14 mouse cellular contexts compared by ENCODE assay signal in the genomic region with DNA sequence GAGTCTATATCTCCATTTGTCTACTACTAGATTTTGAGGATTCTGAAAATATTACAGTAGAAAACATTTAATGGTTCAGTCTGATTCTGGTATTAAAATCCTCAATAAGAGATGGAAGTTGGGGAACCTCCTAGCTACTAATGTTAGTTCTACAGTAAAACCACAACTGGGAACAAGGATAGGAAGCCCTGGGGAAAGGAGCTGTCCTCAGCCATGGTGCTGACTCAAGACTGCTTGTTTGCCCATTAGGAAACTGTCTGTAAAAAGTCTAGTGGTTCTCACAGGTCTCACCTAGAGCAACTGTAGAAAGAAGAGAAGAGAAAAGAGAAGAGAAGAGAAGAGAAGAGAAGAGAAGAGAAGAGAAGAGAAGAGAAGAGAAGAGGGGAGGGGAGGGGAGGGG.
DNase-seq lines count a peak whose midpoint lies in the region; ATAC-seq and TF ChIP-seq lines count a peak whose summit lies in the region.
"Had no signal": no experiment of that assay in that cellular context is flagged by ENCODE, and none has a peak within 500 bp of the region (broad histone marks: within the 10 kb centered on the region; RNA-seq: fewer than 3 reads in every experiment).

No protein-coding gene starts in this region.

- no peaks in the 10 kb centered on the region for H3K27me3 ChIP-seq in heart, embryonic 10.5 days (ENCODE audit: insufficient read depth, poor library complexity, severe bottlenecking)
- H3K27me3 ChIP-seq in neural tube, embryonic 11.5 days (ENCODE audit: control insufficient read depth, insufficient read depth, low read length) = no peaks in the 10 kb centered on the region
- no peaks in the 10 kb centered on the region for H3K27me3 ChIP-seq in limb, embryonic 14.5 days (ENCODE audit: control insufficient read depth, insufficient read depth, low read length)
- H3K27me3 ChIP-seq in liver, embryonic 11.5 days (replicated peaks; ENCODE audit: control insufficient read depth, insufficient read depth, low read length) = no peaks in the 10 kb centered on the region
- H3K27me3 ChIP-seq: neural tube, embryonic 12.5 days had no signal

- no peak for ATAC-seq in neural tube, embryonic 11.5 days (ENCODE audit: insufficient read depth, low FRiP score, low TSS enrichment)
- no peak for ATAC-seq in limb, embryonic 14.5 days (ENCODE audit: low FRiP score, low read depth)
- ATAC-seq in liver, embryonic 11.5 days (replicated peaks; ENCODE audit: low FRiP score) = no peak
- ATAC-seq: hindbrain, postnatal 0 days; liver, postnatal 0 days had no signal

- H3K36me3 ChIP-seq in heart, embryonic 10.5 days = no peaks in the 10 kb centered on the region
- H3K36me3 ChIP-seq in neural tube, embryonic 11.5 days (ENCODE audit: control insufficient read depth, insufficient read depth, low read length) = no peaks in the 10 kb centered on the region
- no peaks in the 10 kb centered on the region for H3K36me3 ChIP-seq in limb, embryonic 14.5 days (ENCODE audit: control insufficient read depth, insufficient read depth, low read length)
- no peaks in the 10 kb centered on the region for H3K36me3 ChIP-seq in liver, embryonic 11.5 days (ENCODE audit: control insufficient read depth, insufficient read depth, low read length)
- H3K36me3 ChIP-seq: neural tube, embryonic 12.5 days had no signal

- peak; percentile 56 for DNase-seq in heart, postnatal 4 days
- no peak for DNase-seq in heart, embryonic 10.5 days (ENCODE audit: low spot score)
- peak; percentile 36 for DNase-seq in neural tube, embryonic 11.5 days (ENCODE audit: low spot score)
- DNase-seq in neural tube, embryonic 10.5 days (ENCODE audit: extremely low spot score, low spot score) = no peak
- peak; percentile 76 for DNase-seq in embryo, embryonic 10 days (ENCODE audit: low spot score)
- DNase-seq in limb, embryonic 14.5 days (ENCODE audit: low spot score) = peak; percentile 86
- DNase-seq in cerebellum, adult 9-11 months = no peak
- DNase-seq in liver, embryonic 11.5 days (ENCODE audit: low spot score) = no peak
- DNase-seq: cerebellum, postnatal 14 days; liver, postnatal 0 days; right cerebral cortex, postnatal 25 days had no signal

- no peak overlapping the region for H3K4me2 ChIP-seq in neural tube, embryonic 11.5 days (ENCODE audit: low read depth)
- no peak overlapping the region for H3K4me2 ChIP-seq in limb, embryonic 14.5 days (replicated peaks; ENCODE audit: low read depth, low read length, severe bottlenecking)
- H3K4me2 ChIP-seq in liver, embryonic 11.5 days = no peak overlapping the region
- H3K4me2 ChIP-seq: midbrain, embryonic 11.5 days; neural tube, embryonic 12.5 days had no signal

- no peaks in the 10 kb centered on the region for H3K4me1 ChIP-seq in heart, embryonic 10.5 days
- H3K4me1 ChIP-seq in neural tube, embryonic 11.5 days (ENCODE audit: control insufficient read depth, insufficient read depth, low read length) = no peaks in the 10 kb centered on the region
- no peaks in the 10 kb centered on the region for H3K4me1 ChIP-seq in limb, embryonic 14.5 days (ENCODE audit: control insufficient read depth, insufficient read depth, low read length)
- no peaks in the 10 kb centered on the region for H3K4me1 ChIP-seq in liver, embryonic 11.5 days (replicated peaks; ENCODE audit: control insufficient read depth, insufficient read depth, low read length)
- H3K4me1 ChIP-seq: neural tube, embryonic 12.5 days had no signal

- no peak for TF ChIP-seq POLR2A in limb, embryonic 14.5 days (IDR thresholded peaks at IDR 0.05; ENCODE audit: borderline replicate concordance, extremely low read depth, insufficient read depth, insufficient read length)

- H3K9me3 ChIP-seq in heart, embryonic 10.5 days = no peaks in the 10 kb centered on the region
- H3K9me3 ChIP-seq in neural tube, embryonic 11.5 days (ENCODE audit: control insufficient read depth, low read length) = no peaks in the 10 kb centered on the region
- H3K9me3 ChIP-seq in limb, embryonic 14.5 days (ENCODE audit: control insufficient read depth, low read length) = no peaks in the 10 kb centered on the region
- H3K9me3 ChIP-seq in liver, embryonic 11.5 days (ENCODE audit: control insufficient read depth, low read length) = no peaks in the 10 kb centered on the region
- H3K9me3 ChIP-seq: neural tube, embryonic 12.5 days had no signal

- no peak overlapping the region for H3K4me3 ChIP-seq in heart, embryonic 10.5 days
- H3K4me3 ChIP-seq in neural tube, embryonic 11.5 days (ENCODE audit: low read depth, low read length) = no peak overlapping the region
- H3K4me3 ChIP-seq in limb, embryonic 14.5 days (replicated peaks; ENCODE audit: low read length) = no peak overlapping the region
- H3K4me3 ChIP-seq in liver, embryonic 11.5 days (ENCODE audit: low read depth, low read length) = no peak overlapping the region
- H3K4me3 ChIP-seq: neural tube, embryonic 12.5 days had no signal

- H3K27ac ChIP-seq in heart, embryonic 10.5 days = no peak overlapping the region
- no peak overlapping the region for H3K27ac ChIP-seq in neural tube, embryonic 11.5 days (ENCODE audit: low read depth, low read length)
- no peak overlapping the region for H3K27ac ChIP-seq in limb, embryonic 14.5 days (replicated peaks; ENCODE audit: low read depth, low read length)
- no peak overlapping the region for H3K27ac ChIP-seq in liver, embryonic 11.5 days (ENCODE audit: low read depth, low read length)
- H3K27ac ChIP-seq: hindbrain, postnatal 0 days; neural tube, embryonic 12.5 days had no signal

- H3K9ac ChIP-seq in neural tube, embryonic 11.5 days (ENCODE audit: low read length) = no peak overlapping the region
- no peak overlapping the region for H3K9ac ChIP-seq in limb, embryonic 14.5 days (ENCODE audit: low read depth, low read length, severe bottlenecking)
- no peak overlapping the region for H3K9ac ChIP-seq in liver, embryonic 11.5 days (ENCODE audit: low read depth, low read length)
- H3K9ac ChIP-seq: liver, postnatal 0 days; neural tube, embryonic 12.5 days had no signal

Comparison
In these comparisons a context has a peak if more than half of its experiments do, and no peak if none do; other contexts are left out.
1. DNase-seq: peak in heart, postnatal 4 days (single experiment), neural tube, embryonic 11.5 days (single experiment), embryo, embryonic 10 days (single experiment) and limb, embryonic 14.5 days (single experiment); none in heart, embryonic 10.5 days (single experiment), neural tube, embryonic 10.5 days (single experiment), cerebellum, adult 9-11 months (single experiment) and liver, embryonic 11.5 days (single experiment).